Mouse (Mus musculus) stomach, embryonic 14.5 days (tissue): Measurements from ENCODE around the gene Polr2g. TPM values are rescaled to one million over a fixed set of nuclear protein-coding genes. Genes with fewer than 3 reads are reported as not detected.

Source experiments
- ATAC-seq: fragments of 200-750 bp; cut with Nextera tagmentation; 2 replicates; pipeline ENCODE4 v1.8.0; 2017; ENCODE audit warnings: low read depth, moderate TSS enrichment; ENCODE audit not compliant: insufficient number of reproducible peaks, insufficient read depth, low FRiP score
- H3K27ac ChIP-seq: fragments of 300-500 bp; sonication (generic); 2 replicates; pipeline ENCODE4 v1.5.1; 2014; ENCODE audit warnings: mild to moderate bottlenecking, low read length, moderate library complexity, mixed read lengths
- H3K27me3 ChIP-seq: fragments of 300-500 bp; sonication (generic); 2 replicates; pipeline ENCODE4 v1.6.1; 2014; ENCODE audit warnings: low read length, control low read depth, mixed read lengths; ENCODE audit not compliant: control insufficient read depth, insufficient read depth
- H3K36me3 ChIP-seq: fragments of 300-500 bp; sonication (generic); 2 replicates; pipeline ENCODE4 v1.6.1; 2014; ENCODE audit warnings: mild to moderate bottlenecking, control low read depth, low read length, moderate library complexity, mixed read lengths; ENCODE audit not compliant: control insufficient read depth, insufficient read depth
- H3K4me1 ChIP-seq: fragments of 300-500 bp; sonication (generic); 2 replicates; pipeline ENCODE4 v1.6.1; 2014; ENCODE audit warnings: low read length, control low read depth, mixed read lengths; ENCODE audit not compliant: control insufficient read depth, insufficient read depth
- H3K4me2 ChIP-seq: fragments of 300-500 bp; sonication (generic); replicated peaks from 2 replicates; pipeline ENCODE4 v1.6.1; 2014; ENCODE audit warnings: low read depth, low read length, control low read depth
- H3K4me3 ChIP-seq: fragments of 300-500 bp; sonication (generic); 2 replicates; pipeline ENCODE4 v1.5.1; 2014; ENCODE audit warnings: low read depth, low read length, control low read depth
- H3K9ac ChIP-seq: fragments of 300-500 bp; sonication (generic); replicated peaks from 2 replicates; pipeline ENCODE4 v1.6.1; 2014; ENCODE audit warnings: low read depth, mild to moderate bottlenecking, control low read depth, low read length, moderate library complexity, mixed read lengths
- H3K9me3 ChIP-seq: fragments of 300-500 bp; sonication (generic); 2 replicates; pipeline ENCODE4 v1.6.1; 2016; ENCODE audit warnings: low read depth, low read length, control low read depth; ENCODE audit not compliant: control insufficient read depth
- WGBS: fragments of 180-500 bp; shearing (Covaris S2); extraction: QIAGEN DNeasy Blood & Tissue Kit; methylation state at CpG from one replicate; pipeline ENCODE4 v1.1.7; 2014; 5-methylcytosine and 5-hydroxymethylcytosine counted together
- polyA plus RNA-seq: library from polyadenylated mRNA; unstranded; fragments of >200 nt; fragmentation: Nextera tagmentation; extraction: Ambion mirVana; gene quantifications from 2 replicates; pipeline ENCODE4 v1.2.1, GENCODE M21; 2014

Gene Polr2g
- polyA plus RNA-seq, 1 experiment from 2014 or later: 151 TPM

DNA sequence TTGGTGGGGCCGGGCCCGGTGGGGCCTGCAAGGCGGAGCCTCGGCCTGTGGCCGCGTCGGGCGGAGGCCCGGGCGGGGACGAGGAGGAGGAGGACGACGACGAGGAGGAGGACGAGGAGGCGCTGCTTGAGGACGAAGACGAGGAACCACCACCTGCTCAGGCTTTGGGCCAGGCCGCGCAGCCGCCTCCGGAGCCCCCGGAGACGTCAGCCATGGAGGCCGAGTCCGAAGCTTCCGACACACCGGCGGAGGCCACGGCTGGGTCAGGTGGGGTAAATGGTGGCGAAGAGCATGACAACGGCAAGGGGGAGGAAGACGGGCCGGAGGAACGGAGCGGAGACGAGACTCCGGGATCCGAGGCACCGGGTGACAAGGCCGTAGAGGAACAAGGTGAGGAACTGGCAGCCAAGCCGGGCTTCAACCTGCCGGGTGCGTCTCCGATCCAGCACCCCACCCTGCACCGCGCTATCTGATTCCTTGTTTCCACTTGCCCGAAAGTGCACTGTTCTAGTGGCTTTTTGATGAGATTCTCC, 22.1 kb upstream of the Polr2g start:
- peak; percentile 7; the same call in 1 of the 2 replicates for ATAC-seq

GRCm38 (mm10) chr19:8819596-8820423, 21.4 kb upstream of the Polr2g start, which contains the start of gene Hnrnpul2:
Hnrnpul2 (plus strand) TSS chr19:8820010.
- Histone ChIP-seq H3K9me3 (no peaks in the 10 kb centered on the region), H3K4me2 (peak within 1 kb of the TSS; percentile 92), H3K27me3 (no peaks in the 10 kb centered on the region), H3K4me1 (peaks cover 20% of the 10 kb centered on the region; the same call in 1 of the 2 replicates), H3K27ac (peak within 1 kb of the TSS; percentile 99), H3K4me3 (peak within 1 kb of the TSS; percentile 97), H3K9ac (peak within 1 kb of the TSS; percentile 97), H3K36me3 (peaks cover 32% of the 10 kb centered on the region)
- ATAC-seq: peak; percentile 95
- WGBS: under 1% methylated on average over 83 of the region's 83 CpGs

More for the DNA sequence above, 22.1 kb upstream of the Polr2g start:
- peak overlapping the region; percentile 99 for H3K27ac ChIP-seq
- peak overlapping the region; percentile 97 for H3K4me3 ChIP-seq
- H3K4me2 ChIP-seq: peak overlapping the region; percentile 92
- H3K9me3 ChIP-seq: no peaks in the 10 kb centered on the region
- WGBS: 1% methylated on average over 47 of the region's 48 CpGs
- peaks cover 20% of the 10 kb centered on the region; the same call in 1 of the 2 replicates for H3K4me1 ChIP-seq
- H3K27me3 ChIP-seq: no peaks in the 10 kb centered on the region
- H3K9ac ChIP-seq: peak overlapping the region; percentile 97
- peaks cover 34% of the 10 kb centered on the region for H3K36me3 ChIP-seq

GRCm38 (mm10) chr19:8818801-8819595, 20.6 kb upstream of the Polr2g start, which contains the start of gene Ttc9c:
Ttc9c (minus strand) TSS chr19:8819333.
- peak within 1 kb of the TSS; percentile 97 for H3K4me3 ChIP-seq
- H3K36me3 ChIP-seq: peaks cover 29% of the 10 kb centered on the region
- under 1% methylated on average over 33 of the region's 33 CpGs for WGBS
- H3K9ac ChIP-seq: peak within 1 kb of the TSS; percentile 97
- no peaks in the 10 kb centered on the region for H3K27me3 ChIP-seq
- peak; percentile 88 for ATAC-seq
- H3K4me1 ChIP-seq: peaks cover 20% of the 10 kb centered on the region; the same call in 1 of the 2 replicates
- peak within 1 kb of the TSS; percentile 92 for H3K4me2 ChIP-seq
- no peaks in the 10 kb centered on the region for H3K9me3 ChIP-seq
- peak within 1 kb of the TSS; percentile 99 for H3K27ac ChIP-seq

DNA sequence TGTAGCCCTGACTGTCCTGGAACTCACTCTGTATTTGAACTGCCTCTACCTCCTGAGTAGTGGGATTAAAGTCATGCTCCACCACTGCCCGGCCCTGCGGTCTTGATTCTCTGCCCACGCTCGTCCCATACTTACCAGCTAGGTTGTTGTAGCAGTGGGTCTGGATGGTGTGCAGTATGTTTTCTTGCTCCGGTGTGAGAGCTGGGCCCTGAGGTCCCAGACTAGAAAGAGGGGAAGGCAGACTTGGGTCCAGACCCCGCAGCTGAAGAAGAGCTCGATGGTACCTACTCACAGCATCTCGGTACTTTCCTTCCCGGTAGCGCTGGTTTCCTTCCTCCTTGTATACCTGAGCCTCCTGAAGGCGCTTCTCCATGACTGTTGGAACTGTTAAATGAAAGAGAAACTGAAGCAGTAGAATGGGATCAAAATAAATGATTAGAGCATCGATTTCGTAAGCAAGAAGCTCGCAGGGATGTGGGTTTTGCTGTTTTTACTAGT, 20.0 kb upstream of the Polr2g start:
- Histone ChIP-seq H3K4me1 (peaks cover 20% of the 10 kb centered on the region; the same call in 1 of the 2 replicates), H3K27me3 (no peaks in the 10 kb centered on the region), H3K9me3 (no peaks in the 10 kb centered on the region), H3K9ac (peak overlapping the region; percentile 64), H3K4me2 (peak overlapping the region; percentile 85), H3K36me3 (peaks cover 28% of the 10 kb centered on the region), H3K4me3 (peak overlapping the region; percentile 97), H3K27ac (peak overlapping the region; percentile 99)
- WGBS: 20% methylated on average over 14 of the region's 14 CpGs
- ATAC-seq: no peak

- Histone ChIP-seq H3K27ac (no peak overlapping the region), H3K27me3 (no peaks in the 10 kb centered on the region), H3K4me3 (no peak overlapping the region), H3K36me3 (peaks cover 24% of the 10 kb centered on the region), H3K9me3 (no peaks in the 10 kb centered on the region), H3K4me2 (peak overlapping the region; percentile 85), H3K4me1 (peaks cover 16% of the 10 kb centered on the region; the same call in 1 of the 2 replicates), H3K9ac (0 out of 2 replicates have a peak overlapping the region, but pooled peaks have one; percentile 10)
- no peak for ATAC-seq
- WGBS: 73% methylated on average over 3 of the region's 3 CpGs
These were observed 18.6 kb upstream of the Polr2g start for GRCm38 (mm10) chr19:8817001-8817400.

GRCm38 (mm10) chr19:8815812-8816211, 17.4 kb upstream of the Polr2g start:
- H3K27ac ChIP-seq: no peak overlapping the region
- no peak overlapping the region for H3K9ac ChIP-seq
- no peak for ATAC-seq
- H3K9me3 ChIP-seq: no peaks in the 10 kb centered on the region
- peaks cover 30% of the 10 kb centered on the region for H3K36me3 ChIP-seq
- 72% methylated on average over 11 of the region's 11 CpGs for WGBS
- H3K4me1 ChIP-seq: peaks cover 14% of the 10 kb centered on the region; the same call in 1 of the 2 replicates
- H3K27me3 ChIP-seq: no peaks in the 10 kb centered on the region
- no peak overlapping the region for H3K4me2 ChIP-seq
- H3K4me3 ChIP-seq: no peak overlapping the region

DNA sequence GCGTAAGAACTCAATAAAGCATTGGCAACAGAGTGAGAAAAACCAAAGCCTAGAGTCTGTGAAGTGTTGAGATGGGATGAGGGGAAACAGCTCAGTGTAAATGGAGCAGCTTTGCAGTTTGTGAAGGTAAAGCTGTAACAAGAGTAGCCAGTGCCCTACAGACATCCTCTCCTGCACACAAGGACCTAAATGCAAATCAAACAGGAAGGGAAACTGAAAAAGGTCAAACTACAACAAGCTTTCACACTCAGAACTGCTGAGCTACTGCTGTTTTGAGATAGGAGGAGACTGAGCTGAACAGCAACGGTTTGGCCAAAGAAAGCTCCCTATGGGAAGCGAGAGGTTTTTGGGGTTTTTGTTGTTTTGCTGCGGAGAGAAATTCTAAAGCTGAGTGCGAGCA, 8.4 kb upstream of the Polr2g start:
- no peak overlapping the region for H3K27ac ChIP-seq
- no peaks in the 10 kb centered on the region for H3K27me3 ChIP-seq
- no peak overlapping the region for H3K9ac ChIP-seq
- H3K4me1 ChIP-seq: peaks cover 1% of the 10 kb centered on the region; the same call in 1 of the 2 replicates
- H3K4me2 ChIP-seq: no peak overlapping the region
- 93% methylated on average over 5 of the region's 5 CpGs for WGBS
- no peaks in the 10 kb centered on the region for H3K9me3 ChIP-seq
- H3K36me3 ChIP-seq: peaks cover 46% of the 10 kb centered on the region
- H3K4me3 ChIP-seq: no peak overlapping the region
- ATAC-seq: no peak
